In the genomic region with DNA sequence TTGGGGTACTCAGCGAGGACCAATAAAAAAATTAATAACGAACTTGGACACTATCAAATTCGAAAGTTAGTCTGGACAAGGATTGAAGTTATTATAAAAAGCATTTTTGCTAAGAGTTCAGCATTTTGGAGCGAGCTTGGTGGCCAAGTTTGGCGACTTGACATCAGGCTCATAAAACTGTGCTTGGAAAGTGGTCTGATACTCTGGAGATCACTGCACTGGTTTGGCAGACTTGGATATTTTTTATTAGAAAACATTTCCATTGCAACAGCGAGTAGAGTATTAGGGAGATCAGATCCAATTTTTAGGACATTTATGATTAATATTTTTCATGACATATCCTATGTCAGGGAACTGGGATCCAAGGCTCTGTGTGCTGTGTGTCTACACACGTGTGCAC, we compare ENCODE assay signal across 21 mouse cellular contexts.
DNase-seq lines count a peak whose midpoint lies in the region.
"Had no signal": no experiment of that assay in that cellular context is flagged by ENCODE, and none has a peak within 500 bp of the region (broad histone marks: within the 10 kb centered on the region; RNA-seq: fewer than 3 reads in every experiment).

No protein-coding gene starts in this region.

- no peaks in the 10 kb centered on the region for H3K9me3 ChIP-seq in embryonic facial prominence, embryonic 10.5 days
- H3K9me3 ChIP-seq: embryonic facial prominence, embryonic 15.5 days; forebrain, embryonic 10.5 days; heart, embryonic 10.5 days; hindbrain, embryonic 12.5 days had no signal

- WGBS in embryonic facial prominence, embryonic 10.5 days = 78% methylated on average over 7 of the region's 7 CpGs

- H3K27ac ChIP-seq in embryonic facial prominence, embryonic 10.5 days (replicated peaks) = peak overlapping the region; percentile 37; the same call in 1 of the 2 replicates
- H3K27ac ChIP-seq: embryonic facial prominence, embryonic 15.5 days; forebrain, embryonic 10.5 days; heart, embryonic 10.5 days; hindbrain, embryonic 12.5 days; hindbrain, postnatal 0 days had no signal

- H3K27me3 ChIP-seq in embryonic facial prominence, embryonic 10.5 days (replicated peaks; ENCODE audit: low read depth, poor library complexity, severe bottlenecking) = no peaks in the 10 kb centered on the region
- H3K27me3 ChIP-seq: CH12.LX; embryonic facial prominence, embryonic 15.5 days; hindbrain, embryonic 12.5 days had no signal

- DNase-seq in kidney, postnatal 14 days = peak; percentile 17
- DNase-seq in kidney, adult 11 months = no peak
- DNase-seq in embryonic facial prominence, embryonic 10.5 days (ENCODE audit: low spot score) = no peak
- DNase-seq in gastrocnemius, adult 18-20 months (ENCODE audit: low spot score) = peak; percentile 24
- peak; percentile 42 for DNase-seq in gastrocnemius, postnatal 25 days
- no peak for DNase-seq in thymus, postnatal 0 days (ENCODE audit: low spot score)
- no peak for DNase-seq in layer of hippocampus, adult 18-20 months (ENCODE audit: low spot score in 2 of 2)
- DNase-seq in thymus, postnatal 25 days = no peak
- DNase-seq: adrenal gland, postnatal 14 days; cerebellum, adult 11-12 months; cerebellum, adult 9-10 months; cerebellum, postnatal 36 days; heart, adult 18-20 months; heart, postnatal 4 days had no signal

- H3K4me3 ChIP-seq in embryonic facial prominence, embryonic 10.5 days = no peak overlapping the region
- H3K4me3 ChIP-seq: embryonic facial prominence, embryonic 15.5 days; erythroblast, embryonic 14.5 days; forebrain, embryonic 10.5 days; heart, embryonic 10.5 days; hindbrain, embryonic 12.5 days had no signal

- no peaks in the 10 kb centered on the region for H3K36me3 ChIP-seq in embryonic facial prominence, embryonic 10.5 days (replicated peaks)
- H3K36me3 ChIP-seq: embryonic facial prominence, embryonic 15.5 days; forebrain, embryonic 10.5 days; heart, embryonic 10.5 days; hindbrain, embryonic 12.5 days had no signal

- peaks cover 11% of the 10 kb centered on the region for H3K4me1 ChIP-seq in embryonic facial prominence, embryonic 10.5 days
- H3K4me1 ChIP-seq: forebrain, embryonic 10.5 days; heart, embryonic 10.5 days; hindbrain, embryonic 12.5 days had no signal

Comparison
In these comparisons a context has a peak if more than half of its experiments do, and no peak if none do; other contexts are left out.
1. DNase-seq: peak in kidney, postnatal 14 days (single experiment), gastrocnemius, adult 18-20 months (single experiment) and gastrocnemius, postnatal 25 days (single experiment); none in kidney, adult 11 months (single experiment), embryonic facial prominence, embryonic 10.5 days (single experiment), thymus, postnatal 0 days (single experiment), layer of hippocampus, adult 18-20 months (0 of 2) and thymus, postnatal 25 days (single experiment).